Mouse (Mus musculus) frontal cortex, postnatal 14 days (tissue): Measurements from ENCODE around the gene Rsad1.

Experiments used
- DNase-seq, 2 experiments: peaks; one replicate each; pipeline ENCODE4 v3.0.0; 2022; ENCODE audit warnings: low spot score in 2 of 2

Rsad1 gene

DNA sequence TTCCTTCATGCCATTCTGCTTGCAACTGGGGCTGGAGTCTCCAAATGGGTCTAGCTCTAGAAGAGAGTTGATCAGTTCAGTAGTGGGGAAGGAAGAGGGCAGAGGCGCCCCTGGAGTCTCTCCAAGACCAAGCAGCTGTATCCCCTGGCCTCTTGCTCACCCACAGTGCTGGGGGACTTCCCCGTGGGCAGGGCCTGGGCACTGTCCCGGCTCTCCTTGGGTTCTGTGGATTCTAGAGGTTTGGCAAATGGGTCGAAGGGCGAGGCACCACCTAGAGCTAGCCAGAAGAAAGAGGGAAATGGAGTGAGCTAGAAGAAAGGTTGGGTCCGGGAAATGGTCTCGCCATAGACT is 57.3 kb downstream of the Rsad1 start:
- DNase-seq = no peak

DNA sequence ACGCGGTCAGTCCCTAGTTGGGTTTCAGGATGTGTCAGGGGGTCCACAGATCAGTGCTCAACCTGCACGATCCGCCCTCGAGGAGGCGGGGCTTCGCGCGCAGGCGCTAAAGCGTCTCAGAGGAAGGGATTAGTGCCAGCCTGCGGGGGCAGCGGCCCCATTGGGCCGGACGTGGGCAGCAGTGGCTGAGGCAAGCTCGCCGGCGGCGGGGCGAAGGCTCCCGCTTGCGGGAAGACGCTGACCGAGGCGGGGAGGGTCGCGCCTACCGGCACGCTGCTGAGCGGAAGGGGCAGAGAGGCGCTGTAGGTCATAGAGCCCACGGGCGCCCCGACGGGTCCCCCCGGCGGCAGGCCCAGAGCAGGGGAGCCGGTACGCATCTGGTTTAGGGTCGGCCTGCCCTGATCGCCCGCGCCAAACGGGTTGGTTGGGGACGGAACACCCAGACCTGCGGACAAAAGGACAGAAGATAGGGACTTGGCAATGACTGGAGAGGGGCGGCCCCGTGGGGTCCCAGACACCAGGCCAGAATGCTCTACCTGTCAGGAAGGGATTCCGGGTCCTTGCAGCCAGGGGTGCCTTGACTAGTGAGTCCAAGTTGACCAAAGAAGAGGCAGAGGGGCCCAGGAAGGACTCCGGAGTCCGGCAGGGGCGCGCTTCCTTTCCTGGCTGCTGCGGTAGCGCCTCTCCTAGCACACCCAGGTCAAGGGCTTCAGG is 57.9 kb downstream of the Rsad1 start:
- DNase-seq = no peak
